Mouse (Mus musculus): ENCODE data around the gene Nek6. TPM values are rescaled to one million over a fixed set of nuclear protein-coding genes. Genes with fewer than 3 reads are reported as not detected.

The Nek6 gene
- total and polyA plus RNA-seq, 3 experiments = 3.7 to 5.4 TPM; not detected in 1

DNA sequence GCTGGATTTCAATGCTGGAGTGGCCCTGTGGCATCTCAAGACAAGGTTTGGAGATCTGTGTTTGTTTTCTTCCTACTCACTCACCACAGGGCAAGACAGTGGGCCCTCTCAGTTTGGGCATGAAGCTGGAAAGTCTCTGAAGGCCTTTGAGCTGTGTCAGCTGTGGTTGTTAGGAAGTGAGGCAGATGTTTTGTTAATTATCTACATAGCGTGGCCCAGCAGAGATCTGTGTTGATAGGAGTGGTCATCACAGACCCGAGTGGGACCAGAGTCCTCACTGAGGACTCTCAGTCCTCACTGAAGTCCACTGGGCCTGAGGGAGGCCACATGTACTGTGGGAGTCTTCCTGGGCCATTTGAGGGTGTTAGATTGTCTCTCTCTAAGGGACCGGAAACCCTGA lies 5.0 kb downstream of the Nek6 start:
- Histone ChIP-seq H3K27me3 (ENCODE audit: control insufficient read depth in 1 of 2, insufficient read depth in 2 of 2, low read length in 2 of 2) (no peaks in the 10 kb centered on the region), H3K27ac (ENCODE audit: control insufficient read depth, low read depth, low read length) (no peak overlapping the region), H3K4me1 (ENCODE audit: control insufficient read depth in 1 of 2, insufficient read depth in 2 of 2, low read length in 2 of 2) (no peaks in the 10 kb centered on the region), H3K9ac (ENCODE audit: control insufficient read depth, low read depth, low read length, poor library complexity, severe bottlenecking) (no peak overlapping the region), H3K9me3 (replicated peaks; ENCODE audit: insufficient read depth, low read length) (no peaks in the 10 kb centered on the region), H3K36me3 (ENCODE audit: control insufficient read depth in 1 of 2, insufficient read depth in 2 of 2, low read length in 2 of 2) (no peaks in the 10 kb centered on the region), H3K4me3 (ENCODE audit: control insufficient read depth in 1 of 2, insufficient read depth in 1 of 2, low read depth in 2 of 2, low read length in 2 of 2) (no peak overlapping the region), H3K79me2 (ENCODE audit: control insufficient read depth, insufficient read depth, low read length, poor library complexity) (no peaks in the 10 kb centered on the region)
- TF ChIP-seq ZMIZ1 (IDR thresholded peaks at IDR 0.05; ENCODE audit: low read depth, low read length) (no peak), MYB (IDR thresholded peaks at IDR 0.05; ENCODE audit: low read depth, low read length) (no peak), MYC (IDR thresholded peaks at IDR 0.05; ENCODE audit: low read depth, low read length) (no peak), TBP (IDR thresholded peaks at IDR 0.05; ENCODE audit: low read depth, low read length) (no peak), MAZ (IDR thresholded peaks at IDR 0.05; ENCODE audit: low read depth, low read length) (no peak), TAL1 (IDR thresholded peaks at IDR 0.05; ENCODE audit: low read length) (no peak), CHD1 (IDR thresholded peaks at IDR 0.05; ENCODE audit: low read depth, low read length) (no peak), TCF12 (IDR thresholded peaks at IDR 0.05; ENCODE audit: low read depth, low read length) (no peak), SIN3A (IDR thresholded peaks at IDR 0.05; ENCODE audit: low read length) (no peak), CHD2 (IDR thresholded peaks at IDR 0.05; ENCODE audit: low read length) (no peak), ZC3H11A (IDR thresholded peaks at IDR 0.05; ENCODE audit: low read depth, low read length) (no peak), GATA1 (IDR thresholded peaks at IDR 0.05; ENCODE audit: low read depth, low read length) (no peak), POLR2A (IDR thresholded peaks at IDR 0.05; ENCODE audit: control insufficient read depth in 1 of 2, insufficient read depth in 1 of 2, low read depth in 1 of 2, low read length in 2 of 2, poor library complexity in 1 of 2) (no peak), JUND (IDR thresholded peaks at IDR 0.05; ENCODE audit: low read depth, low read length) (no peak), MXI1 (IDR thresholded peaks at IDR 0.05; ENCODE audit: low read depth, low read length) (no peak), POLR2AphosphoS5 (IDR thresholded peaks at IDR 0.05; ENCODE audit: borderline replicate concordance, low read depth, low read length) (no peak), USF2 (IDR thresholded peaks at IDR 0.05; ENCODE audit: borderline replicate concordance in 1 of 2, insufficient read depth in 1 of 2, low read depth in 1 of 2, low read length in 2 of 2) (no peak), BHLHE40 (IDR thresholded peaks at IDR 0.05; ENCODE audit: borderline replicate concordance, low read depth, low read length) (no peak), NELFE (IDR thresholded peaks at IDR 0.05; ENCODE audit: low read depth, low read length) (no peak), NRF1 (IDR thresholded peaks at IDR 0.05; ENCODE audit: insufficient read depth, low read depth, low read length, poor library complexity, severe bottlenecking) (no peak)
- DNase-seq (ENCODE audit: low read depth, low spot score) = no peak

DNA sequence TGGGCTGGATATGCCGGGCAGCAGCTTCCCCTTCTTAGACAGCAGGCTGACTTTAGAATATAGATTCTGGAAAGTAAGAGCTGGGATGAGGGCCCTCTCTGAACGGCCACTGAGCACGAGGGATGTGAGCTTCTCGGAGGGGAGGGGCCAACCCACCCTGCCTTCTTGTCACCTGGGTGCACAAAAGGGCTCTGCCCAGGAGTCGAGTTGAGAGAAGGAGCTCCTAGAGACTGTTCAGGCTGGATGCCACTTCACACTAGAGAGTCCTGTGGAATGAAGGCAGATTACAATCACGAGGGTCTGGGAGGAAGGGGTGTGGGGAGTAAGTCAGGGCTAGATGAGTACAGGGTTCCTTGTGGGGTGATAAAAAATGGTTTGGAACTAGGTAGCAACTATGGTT lies 5.6 kb downstream of the Nek6 start:
- H3K4me1 ChIP-seq (ENCODE audit: control insufficient read depth in 1 of 2, insufficient read depth in 2 of 2, low read length in 2 of 2) = no peaks in the 10 kb centered on the region
- no peaks in the 10 kb centered on the region for H3K79me2 ChIP-seq (ENCODE audit: control insufficient read depth, insufficient read depth, low read length, poor library complexity)
- no peaks in the 10 kb centered on the region for H3K36me3 ChIP-seq (ENCODE audit: control insufficient read depth in 1 of 2, insufficient read depth in 2 of 2, low read length in 2 of 2)
- H3K9me3 ChIP-seq (replicated peaks; ENCODE audit: insufficient read depth, low read length) = no peaks in the 10 kb centered on the region
- H3K4me3 ChIP-seq (ENCODE audit: control insufficient read depth in 1 of 2, insufficient read depth in 1 of 2, low read depth in 2 of 2, low read length in 2 of 2) = no peak overlapping the region
- no peak overlapping the region for H3K9ac ChIP-seq (ENCODE audit: control insufficient read depth, low read depth, low read length, poor library complexity, severe bottlenecking)
- TF ChIP-seq POLR2AphosphoS2 (IDR thresholded peaks at IDR 0.05; ENCODE audit: low read length) (no peak), CTCF (IDR thresholded peaks at IDR 0.05 in 2 of 3, conservative IDR thresholded peaks at IDR 0.05 in 1 of 3; ENCODE audit: control insufficient read depth in 1 of 3, insufficient read depth in 1 of 3, low read depth in 2 of 3, low read length in 3 of 3, poor library complexity in 1 of 3, severe bottlenecking in 1 of 3) (no peak), MEF2A (IDR thresholded peaks at IDR 0.05; ENCODE audit: extremely low read depth, insufficient replicate concordance, low read depth, low read length, poor library complexity, severe bottlenecking) (no peak), CHD1 (IDR thresholded peaks at IDR 0.05; ENCODE audit: low read depth, low read length) (no peak), CHD2 (IDR thresholded peaks at IDR 0.05; ENCODE audit: low read length) (no peak), NELFE (IDR thresholded peaks at IDR 0.05; ENCODE audit: low read depth, low read length) (no peak), ETS1 (IDR thresholded peaks at IDR 0.05; ENCODE audit: low read depth, low read length) (no peak), KAT2A (conservative IDR thresholded peaks at IDR 0.05; ENCODE audit: low read depth, low read length) (no peak), MXI1 (IDR thresholded peaks at IDR 0.05; ENCODE audit: low read depth, low read length) (no peak), SIN3A (IDR thresholded peaks at IDR 0.05; ENCODE audit: low read length) (no peak), NRF1 (IDR thresholded peaks at IDR 0.05; ENCODE audit: insufficient read depth, low read depth, low read length, poor library complexity, severe bottlenecking) (no peak)
- no peak overlapping the region for H3K27ac ChIP-seq (ENCODE audit: control insufficient read depth, low read depth, low read length)
- H3K27me3 ChIP-seq (ENCODE audit: control insufficient read depth in 1 of 2, insufficient read depth in 2 of 2, low read length in 2 of 2) = no peaks in the 10 kb centered on the region
- DNase-seq (ENCODE audit: low read depth, low spot score) = no peak

Data from MEL (cell line).